Mouse (Mus musculus) A20 (cell line): ENCODE measurements around the gene Stx1b.
A peak's percentile ranks its signal among the peaks of the same experiment; 100 is the strongest.
"Not testable (repeated sequence)": the region's sequence is repeated elsewhere in the genome, so short reads cannot be mapped to it uniquely, and the experiment has no call there.

Source experiments
- DNase-seq: peaks from one replicate; pipeline ENCODE4 v3.0.0-alpha.2; 2011; ENCODE audit warnings: low read depth, low spot score

The Stx1b gene

GRCm38 (mm10) chr7:127776878-127777473 lies 47.4 kb downstream of the Stx1b start:
- DNase-seq: peak; percentile 99

GRCm38 (mm10) chr7:127776426-127776825 lies 47.9 kb downstream of the Stx1b start, which contains the start of gene Setd1a:
Gene Setd1a, plus strand, starts transcription at chr7:127776670.
- DNase-seq: peak; percentile 85

- DNase-seq: not testable (repeated sequence)
These were observed 48.5 kb downstream of the Stx1b start for GRCm38 (mm10) chr7:127775837-127776236.

- peak; percentile 88 for DNase-seq
These were observed 50.5 kb downstream of the Stx1b start for GRCm38 (mm10) chr7:127773664-127774384.

GRCm38 (mm10) chr7:127772557-127772956 lies 51.8 kb downstream of the Stx1b start:
- DNase-seq: no peak

- DNase-seq: no peak
These were observed 52.3 kb downstream of the Stx1b start for GRCm38 (mm10) chr7:127772080-127772479.

- DNase-seq: no peak
These were observed 53.1 kb downstream of the Stx1b start for GRCm38 (mm10) chr7:127771262-127771661.

- DNase-seq: peak; percentile 47
These were observed 54.1 kb downstream of the Stx1b start for GRCm38 (mm10) chr7:127770039-127770905.

GRCm38 (mm10) chr7:127769651-127770038 lies 54.7 kb downstream of the Stx1b start, which contains the start of gene Orai3:
Gene Orai3, plus strand, starts transcription at chr7:127769815.
- peak; percentile 90 for DNase-seq

- DNase-seq: peak; percentile 39
These were observed 55.3 kb downstream of the Stx1b start for GRCm38 (mm10) chr7:127768997-127769593.

GRCm38 (mm10) chr7:127768346-127768996 lies 55.9 kb downstream of the Stx1b start:
- DNase-seq: peak; percentile 23

GRCm38 (mm10) chr7:127767671-127768345 lies 56.5 kb downstream of the Stx1b start:
- DNase-seq: no peak

GRCm38 (mm10) chr7:127766851-127767609 lies 57.3 kb downstream of the Stx1b start:
- DNase-seq: no peak

- DNase-seq: no peak
These were observed 58.6 kb downstream of the Stx1b start for GRCm38 (mm10) chr7:127765756-127766155.

GRCm38 (mm10) chr7:127763642-127764041 lies 60.7 kb downstream of the Stx1b start:
- peak; percentile 73 for DNase-seq

- peak; percentile 61 for DNase-seq
These were observed 63.3 kb downstream of the Stx1b start for GRCm38 (mm10) chr7:127761026-127761425.

GRCm38 (mm10) chr7:127760478-127760877 lies 63.9 kb downstream of the Stx1b start:
- DNase-seq: no peak

GRCm38 (mm10) chr7:127759716-127760115 lies 64.6 kb downstream of the Stx1b start:
- DNase-seq: peak; percentile 46
